Mouse (Mus musculus) small intestine, adult 2 months (tissue): ENCODE results near the gene Knl1. TPM values are rescaled to one million over a fixed set of nuclear protein-coding genes. Genes with fewer than 3 reads are reported as not detected.

ENCODE experiments used
- H3K27ac ChIP-seq: fragments of 200-500 bp; 2 replicates; pipeline ENCODE4 v1.5.1; 2012; ENCODE audit warnings: low read depth, low read length, control low read depth, inconsistent platforms; ENCODE audit not compliant: insufficient read depth
- H3K27me3 ChIP-seq: fragments of 200-500 bp; 2 replicates; pipeline ENCODE4 v1.6.1; 2012; ENCODE audit warnings: mild to moderate bottlenecking, moderate library complexity, low read length, inconsistent platforms; ENCODE audit not compliant: control insufficient read depth, insufficient read depth
- H3K36me3 ChIP-seq: fragments of 200-500 bp; 2 replicates; pipeline ENCODE4 v1.6.1; 2012; ENCODE audit warnings: mild to moderate bottlenecking, low read length, control low read depth, inconsistent platforms; ENCODE audit not compliant: control insufficient read depth, insufficient read depth
- H3K4me1 ChIP-seq: fragments of 200-500 bp; 2 replicates; pipeline ENCODE4 v1.6.1; 2012; ENCODE audit warnings: low read length, inconsistent platforms, mixed read lengths; ENCODE audit not compliant: control insufficient read depth, insufficient read depth, insufficient read length
- H3K4me3 ChIP-seq: fragments of 200-500 bp; 2 replicates; pipeline ENCODE4 v1.5.1; 2012; ENCODE audit warnings: low read depth, mild to moderate bottlenecking, control low read depth, inconsistent platforms, low read length, moderate library complexity
- CTCF ChIP-seq: fragments of 200-500 bp; IDR thresholded peaks from 2 replicates; pipeline ENCODE4 v1.5.1; 2012; ENCODE audit warnings: low read depth, mild to moderate bottlenecking, control low read depth, inconsistent platforms, low read length, moderate library complexity, mixed read lengths; ENCODE audit not compliant: insufficient replicate concordance, insufficient read length; ENCODE audit errors: extremely low read depth
- POLR2A ChIP-seq: fragments of 200-500 bp; IDR thresholded peaks from 2 replicates; pipeline ENCODE4 v1.6.1; 2012; ENCODE audit warnings: low read depth, mild to moderate bottlenecking, control low read depth, inconsistent platforms, low read length, moderate library complexity
- WGBS: fragments of 180-500 bp; shearing (Covaris S2); methylation state at CpG from one replicate; pipeline ENCODE4 v1.1.7; 2018; 5-methylcytosine and 5-hydroxymethylcytosine counted together
- polyA plus RNA-seq: library from polyadenylated mRNA; depleted of rRNA; stranded (reverse); fragments of >200 nt; gene quantifications from 2 replicates; pipeline ENCODE4 v1.2.3, GENCODE M21; 2012

Knl1 gene
- polyA plus RNA-seq, 1 experiment = 0.15 TPM

GRCm38 (mm10) chr2:119024536-119025238, 22.2 kb upstream of the Knl1 start:
- WGBS = 68% methylated on average over 9 of the region's 9 CpGs
- TF ChIP-seq CTCF (peak; percentile 42; the same call in 1 of the 2 replicates), POLR2A (no peak)

GRCm38 (mm10) chr2:119025239-119025616, 21.7 kb upstream of the Knl1 start:
- 88% methylated on average over 4 of the region's 4 CpGs for WGBS

More at GRCm38 (mm10) chr2:119024536-119025238, 22.2 kb upstream of the Knl1 start:
- no peak overlapping the region for H3K4me3 ChIP-seq
- no peak overlapping the region for H3K27ac ChIP-seq
- peaks cover 7% of the 10 kb centered on the region; the same call in 1 of the 2 replicates for H3K4me1 ChIP-seq
- H3K27me3 ChIP-seq = no peaks in the 10 kb centered on the region
- H3K36me3 ChIP-seq = peaks cover 44% of the 10 kb centered on the region

GRCm38 (mm10) chr2:119026951-119027350, 20.0 kb upstream of the Knl1 start:
- no peaks in the 10 kb centered on the region for H3K27me3 ChIP-seq

More at GRCm38 (mm10) chr2:119025239-119025616, 21.7 kb upstream of the Knl1 start:
- Histone ChIP-seq H3K4me3 (no peak overlapping the region), H3K27me3 (no peaks in the 10 kb centered on the region), H3K27ac (no peak overlapping the region), H3K36me3 (peaks cover 39% of the 10 kb centered on the region), H3K4me1 (peaks cover 7% of the 10 kb centered on the region; the same call in 1 of the 2 replicates)
- TF ChIP-seq CTCF (no peak), POLR2A (no peak)

GRCm38 (mm10) chr2:119028941-119029551, 17.9 kb upstream of the Knl1 start, which contains the start of gene Ccdc32:
Ccdc32 (minus strand) TSS chr2:119029393.
- H3K36me3 ChIP-seq = peaks cover 12% of the 10 kb centered on the region
- peaks cover 7% of the 10 kb centered on the region; the same call in 1 of the 2 replicates for H3K4me1 ChIP-seq
- peak within 1 kb of the TSS; percentile 95 for H3K27ac ChIP-seq
- WGBS = under 1% methylated on average over 28 of the region's 28 CpGs
- TF ChIP-seq POLR2A (peak; percentile 68; the same call in 1 of the 2 replicates), CTCF (no peak)
- peak within 1 kb of the TSS; percentile 85 for H3K4me3 ChIP-seq
- no peaks in the 10 kb centered on the region for H3K27me3 ChIP-seq

More at GRCm38 (mm10) chr2:119026951-119027350, 20.0 kb upstream of the Knl1 start:
- Histone ChIP-seq H3K4me3 (no peak overlapping the region), H3K27ac (no peak overlapping the region), H3K36me3 (peaks cover 29% of the 10 kb centered on the region), H3K4me1 (peaks cover 7% of the 10 kb centered on the region; the same call in 1 of the 2 replicates)
- 93% methylated on average over 4 of the region's 4 CpGs for WGBS
- TF ChIP-seq CTCF (no peak), POLR2A (no peak)

- WGBS = 33% methylated on average over 4 of the region's 4 CpGs
- H3K4me1 ChIP-seq = peaks cover 7% of the 10 kb centered on the region; the same call in 1 of the 2 replicates
- no peak overlapping the region for H3K4me3 ChIP-seq
- TF ChIP-seq POLR2A (no peak), CTCF (no peak)
- no peaks in the 10 kb centered on the region for H3K27me3 ChIP-seq
- no peak overlapping the region for H3K27ac ChIP-seq
- no peaks in the 10 kb centered on the region for H3K36me3 ChIP-seq
These were observed 14.7 kb upstream of the Knl1 start for GRCm38 (mm10) chr2:119032191-119032590.

- Histone ChIP-seq H3K4me1 (no peaks in the 10 kb centered on the region), H3K4me3 (peak within 1 kb of the TSS; percentile 69), H3K36me3 (peaks cover 8% of the 10 kb centered on the region), H3K27ac (peak within 1 kb of the TSS; percentile 7), H3K27me3 (no peaks in the 10 kb centered on the region)
- WGBS = under 1% methylated on average over 49 of the region's 49 CpGs
- TF ChIP-seq POLR2A (no peak), CTCF (no peak)
These were observed 12.1 kb upstream of the Knl1 start, which contains the start of gene Rpusd2 for GRCm38 (mm10) chr2:119034656-119035396. Rpusd2 (plus strand) TSS chr2:119034790.
